Mouse (Mus musculus) stomach, postnatal 0 days (tissue): ENCODE measurements around the gene Urm1.

Experiments used
- CTCF ChIP-seq: IDR thresholded peaks from 2 replicates; pipeline ENCODE4 v1.5.1; 2016; ENCODE audit warnings: antibody characterized with exemption, low read depth, mild to moderate bottlenecking, moderate library complexity
- EP300 ChIP-seq: optimal IDR thresholded peaks from 2 replicates; pipeline ENCODE3; 2016; ENCODE audit warnings: antibody characterized with exemption

DNA sequence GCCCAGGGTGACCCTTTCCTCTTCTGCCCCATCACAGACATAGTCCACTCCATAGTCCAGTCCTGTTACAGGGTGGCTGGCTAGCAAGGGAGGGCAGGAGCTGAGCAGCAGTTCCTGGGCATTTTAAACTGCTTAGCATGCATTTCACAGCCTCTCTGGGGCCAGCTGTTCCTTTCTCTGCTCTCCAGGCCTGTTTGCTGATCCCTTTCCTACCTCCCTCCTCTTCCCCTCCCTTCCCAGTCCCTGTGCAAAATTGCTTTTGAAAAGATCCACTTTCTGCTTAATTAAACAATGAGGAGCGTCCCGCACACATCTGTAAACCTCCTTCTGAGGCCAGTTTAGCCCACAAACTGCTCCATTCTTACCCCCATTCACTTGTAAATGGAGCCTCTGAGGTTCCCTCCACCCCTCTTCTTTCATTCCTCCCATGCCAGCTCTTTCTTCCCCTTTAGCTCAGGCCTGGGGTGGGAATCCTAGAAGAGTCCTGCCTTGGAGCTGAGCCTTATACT lies 15.6 kb downstream of the Urm1 start:
- no peak for TF ChIP-seq CTCF
- no peak for TF ChIP-seq EP300
